In genomic region chr5:108726557-108727248, GRCm38 (mm10) we compare ENCODE assay signal across 8 mouse cellular contexts. TPM values are rescaled to one million over a fixed set of nuclear protein-coding genes. Genes with fewer than 3 reads are reported as not detected.
DNase-seq lines count a peak whose midpoint lies in the region; ATAC-seq and TF ChIP-seq lines count a peak whose summit lies in the region.

No protein-coding gene starts in this region.

- 21% methylated on average over 5 of the region's 5 CpGs for WGBS in forebrain, embryonic 11.5 days
- 20% methylated on average over 5 of the region's 5 CpGs for WGBS in liver, embryonic 15.5 days (ENCODE audit: insufficient replicate concordance)
- 19% methylated on average over 5 of the region's 5 CpGs for WGBS in neural tube, embryonic 15.5 days

- no peak overlapping the region for H3K27ac ChIP-seq in forebrain, embryonic 11.5 days (ENCODE audit: low read depth, low read length)
- no peak overlapping the region for H3K27ac ChIP-seq in liver, embryonic 15.5 days (replicated peaks)
- no peak overlapping the region for H3K27ac ChIP-seq in neural tube, embryonic 15.5 days (replicated peaks)

- peak; percentile 31 for DNase-seq in G1E (ENCODE audit: low spot score)
- DNase-seq in c-Kit-positive CD71-positive TER-119-negative erythroid progenitor cells, embryonic 14.5 days (ENCODE audit: low read depth) = peak; percentile 51
- DNase-seq in forebrain, embryonic 11.5 days (ENCODE audit: low spot score) = peak; percentile 86
- peak; percentile 75 to 81 for DNase-seq in heart, postnatal 10 days
- peak; percentile 82 to 93 for DNase-seq in kidney, postnatal 36 days
- DNase-seq in thymus, postnatal 4 days = peak; percentile 78

- peak; percentile 62; the same call in 1 of the 2 replicates for TF ChIP-seq CTCF in G1E (IDR thresholded peaks at IDR 0.05; ENCODE audit: low read depth, low read length)

- peak; percentile 79; the same call in 1 of the 2 replicates for ATAC-seq in G1E (ENCODE audit: extremely low read depth, insufficient number of reproducible peaks, low FRiP score, poor library complexity, severe bottlenecking)
- peak; percentile 91 for ATAC-seq in forebrain, embryonic 11.5 days (replicated peaks; ENCODE audit: low FRiP score)
- peak; percentile 55; the same call in 1 of the 2 replicates for ATAC-seq in liver, embryonic 15.5 days (ENCODE audit: insufficient read depth)
- peak; percentile 87 for ATAC-seq in neural tube, embryonic 15.5 days (ENCODE audit: low FRiP score)

- H3K9ac ChIP-seq in forebrain, embryonic 11.5 days (ENCODE audit: low read length) = no peak overlapping the region
- H3K9ac ChIP-seq in liver, embryonic 15.5 days = no peak overlapping the region
- H3K9ac ChIP-seq in neural tube, embryonic 15.5 days (replicated peaks) = no peak overlapping the region

- H3K4me1 ChIP-seq in G1E (ENCODE audit: insufficient read depth, low read depth, low read length) = no peaks in the 10 kb centered on the region
- no peaks in the 10 kb centered on the region for H3K4me1 ChIP-seq in forebrain, embryonic 11.5 days (replicated peaks; ENCODE audit: control insufficient read depth, insufficient read depth, low read length)
- H3K4me1 ChIP-seq in liver, embryonic 15.5 days (replicated peaks) = 0 out of 2 replicates have a peak, but pooled peaks cover 6% of the 10 kb centered on the region
- no peaks in the 10 kb centered on the region for H3K4me1 ChIP-seq in neural tube, embryonic 15.5 days

- no peak overlapping the region for H3K4me2 ChIP-seq in forebrain, embryonic 11.5 days (ENCODE audit: low read depth, low read length, severe bottlenecking)
- H3K4me2 ChIP-seq in liver, embryonic 15.5 days = no peak overlapping the region
- H3K4me2 ChIP-seq in neural tube, embryonic 15.5 days = no peak overlapping the region

- H3K9me3 ChIP-seq in G1E (replicated peaks) = no peaks in the 10 kb centered on the region
- no peaks in the 10 kb centered on the region for H3K9me3 ChIP-seq in forebrain, embryonic 11.5 days (ENCODE audit: control insufficient read depth, low read length)
- no peaks in the 10 kb centered on the region for H3K9me3 ChIP-seq in liver, embryonic 15.5 days (replicated peaks)
- no peaks in the 10 kb centered on the region for H3K9me3 ChIP-seq in neural tube, embryonic 15.5 days (replicated peaks)

- no peaks in the 10 kb centered on the region for H3K36me3 ChIP-seq in G1E (replicated peaks)
- H3K36me3 ChIP-seq in forebrain, embryonic 11.5 days (ENCODE audit: control insufficient read depth, insufficient read depth, low read length) = no peaks in the 10 kb centered on the region
- H3K36me3 ChIP-seq in liver, embryonic 15.5 days (replicated peaks) = no peaks in the 10 kb centered on the region
- H3K36me3 ChIP-seq in neural tube, embryonic 15.5 days = no peaks in the 10 kb centered on the region

- H3K27me3 ChIP-seq in G1E (ENCODE audit: insufficient read depth, low read length) = peaks cover 34% of the 10 kb centered on the region
- no peaks in the 10 kb centered on the region for H3K27me3 ChIP-seq in forebrain, embryonic 11.5 days (ENCODE audit: control insufficient read depth, insufficient read depth, low read length)
- H3K27me3 ChIP-seq in liver, embryonic 15.5 days = peaks cover 3% of the 10 kb centered on the region; the same call in 1 of the 2 replicates
- no peaks in the 10 kb centered on the region for H3K27me3 ChIP-seq in neural tube, embryonic 15.5 days (replicated peaks)

- intact Hi-C loops in heart, postnatal 10 days (cut with DNase I) = loop anchor here (1.0 to 5.0 kb wide), 3 partner anchors 34 to 300 kb away; partner anchors contain the start of gene Fgfrl1

- no peak overlapping the region for H3K4me3 ChIP-seq in G1E (ENCODE audit: low read depth, low read length)
- no peak overlapping the region for H3K4me3 ChIP-seq in forebrain, embryonic 11.5 days (ENCODE audit: low read depth, low read length)
- H3K4me3 ChIP-seq in liver, embryonic 15.5 days (replicated peaks) = no peak overlapping the region
- no peak overlapping the region for H3K4me3 ChIP-seq in neural tube, embryonic 15.5 days (replicated peaks)

RNA-seq across cellular contexts. Expression of gene Fgfrl1, which starts 34.5 kb away (rescaled TPM):
- total RNA-seq in G1E (2014; fragmentation: Nextera tagmentation) = 4.2 and 4.9 TPM in 2 replicates
- total RNA-seq in G1E (2017) = 2.1 and 2.5 TPM in 2 replicates
- 5.1 and 7.1 TPM in 2 replicates for polyA plus RNA-seq in G1E (2012)
- polyA plus RNA-seq in forebrain, embryonic 11.5 days (2014; fragmentation: Nextera tagmentation; extraction: Ambion mirVana) = 22.0 and 24.5 TPM in 2 replicates
- total RNA-seq in heart, postnatal 10 days (2021) = 10 to 100 TPM; 18.0 to 24.2 TPM
- polyA plus RNA-seq in liver, embryonic 15.5 days (2015; fragmentation: Nextera tagmentation; extraction: Ambion mirVana) = 9.2 and 9.6 TPM in 2 replicates
- 7.8 and 10.9 TPM in 2 replicates for polyA plus RNA-seq in neural tube, embryonic 15.5 days (2015; fragmentation: Nextera tagmentation; extraction: Ambion mirVana)

RNA-seq across cellular contexts. Expression of gene Rnf212, which starts 48.1 kb away (rescaled TPM):
- total RNA-seq in G1E (2014; fragmentation: Nextera tagmentation) (not detected in 2 replicates), G1E (2017) (not detected in 2 replicates)
- polyA plus RNA-seq in G1E (2012) = not detected in 2 replicates
- 0.95 and 2.2 TPM in 2 replicates for polyA plus RNA-seq in forebrain, embryonic 11.5 days (2014; fragmentation: Nextera tagmentation; extraction: Ambion mirVana)
- not detected for total RNA-seq in heart, postnatal 10 days (2021)
- 3.4 and 3.5 TPM in 2 replicates for polyA plus RNA-seq in liver, embryonic 15.5 days (2015; fragmentation: Nextera tagmentation; extraction: Ambion mirVana)
- polyA plus RNA-seq in neural tube, embryonic 15.5 days (2015; fragmentation: Nextera tagmentation; extraction: Ambion mirVana) = not detected in 2 replicates

RNA-seq across cellular contexts. Expression of gene Slc26a1, which starts 51.3 kb away (rescaled TPM):
- total RNA-seq in G1E (2014; fragmentation: Nextera tagmentation) = 1.7 and 2.0 TPM in 2 replicates
- 0.87 and 0.93 TPM in 2 replicates for total RNA-seq in G1E (2017)
- 0.88 and 1.2 TPM in 2 replicates for polyA plus RNA-seq in G1E (2012)
- 1.1 and 1.5 TPM in 2 replicates for polyA plus RNA-seq in forebrain, embryonic 11.5 days (2014; fragmentation: Nextera tagmentation; extraction: Ambion mirVana)
- total RNA-seq in heart, postnatal 10 days (2021) = under 1 TPM in 1 of 2 experiments, not detected in 1; 0.17 TPM
- polyA plus RNA-seq in liver, embryonic 15.5 days (2015; fragmentation: Nextera tagmentation; extraction: Ambion mirVana) = 18.6 and 22.2 TPM in 2 replicates
- 2.6 TPM in 2 replicates for polyA plus RNA-seq in neural tube, embryonic 15.5 days (2015; fragmentation: Nextera tagmentation; extraction: Ambion mirVana)

RNA-seq across cellular contexts. Expression of gene Dgkq, which starts 57.2 kb away (rescaled TPM):
- total RNA-seq in G1E (2014; fragmentation: Nextera tagmentation) = 6.9 and 12.3 TPM in 2 replicates
- 7.9 and 8.3 TPM in 2 replicates for total RNA-seq in G1E (2017)
- 3.9 and 4.5 TPM in 2 replicates for polyA plus RNA-seq in G1E (2012)
- polyA plus RNA-seq in forebrain, embryonic 11.5 days (2014; fragmentation: Nextera tagmentation; extraction: Ambion mirVana) = 13.6 and 13.9 TPM in 2 replicates
- total RNA-seq in heart, postnatal 10 days (2021) = 10 to 100 TPM; 12.8 to 13.4 TPM
- 2.7 and 3.1 TPM in 2 replicates for polyA plus RNA-seq in liver, embryonic 15.5 days (2015; fragmentation: Nextera tagmentation; extraction: Ambion mirVana)
- polyA plus RNA-seq in neural tube, embryonic 15.5 days (2015; fragmentation: Nextera tagmentation; extraction: Ambion mirVana) = 25.2 and 33.9 TPM in 2 replicates

Comparison
In these comparisons a context has a peak if more than half of its experiments do, and no peak if none do; other contexts are left out.
1. DNase-seq: peak in every context shown above with its lines; median percentile 88 in kidney, postnatal 36 days; 86 in forebrain, embryonic 11.5 days; 78 in heart, postnatal 10 days; 78 in thymus, postnatal 4 days; 51 in c-Kit-positive CD71-positive TER-119-negative erythroid progenitor cells, embryonic 14.5 days; 31 in G1E.